Mouse (Mus musculus) thymus, adult 2 months (tissue): ENCODE measurements around the gene Maz.

Experiments
- CTCF ChIP-seq: fragments of 200-500 bp; IDR thresholded peaks from 2 replicates; pipeline ENCODE4 v1.5.1; 2012; ENCODE audit warnings: mild to moderate bottlenecking, control low read depth, low read length, moderate library complexity, borderline replicate concordance; ENCODE audit not compliant: control insufficient read depth, poor library complexity, insufficient read depth; ENCODE audit errors: extremely low read depth
- POLR2A ChIP-seq: fragments of 200-500 bp; IDR thresholded peaks from 2 replicates; pipeline ENCODE4 v1.6.1; 2012; ENCODE audit warnings: mild to moderate bottlenecking, low read length, control low read depth, moderate library complexity; ENCODE audit not compliant: control insufficient read depth, poor library complexity, insufficient read depth; ENCODE audit errors: extremely low read depth

- TF ChIP-seq CTCF (no peak), POLR2A (no peak)
Observed at GRCm38 (mm10) chr7:126983113-126983512, 43.7 kb downstream of the Maz start.
